Mouse (Mus musculus) brain, embryonic 14.5 days (tissue): Measurements from ENCODE around the gene Pde4b. TPM values are rescaled to one million over a fixed set of nuclear protein-coding genes. Genes with fewer than 3 reads are reported as not detected.
"Not testable (repeated sequence)": the region's sequence is repeated elsewhere in the genome, so short reads cannot be mapped to it uniquely, and the experiment has no call there.

Experiments
- DNase-seq: peaks from one replicate; pipeline ENCODE4 v3.0.0-alpha.2; 2011; ENCODE audit warnings: low read depth
- CTCF ChIP-seq: fragments of 200-500 bp; IDR thresholded peaks from 2 replicates; pipeline ENCODE4 v1.5.1; 2012; ENCODE audit warnings: inconsistent platforms, mild to moderate bottlenecking, moderate library complexity, borderline replicate concordance; ENCODE audit not compliant: insufficient read depth, insufficient read length; ENCODE audit errors: extremely low read depth
- POLR2A ChIP-seq: fragments of 200-500 bp; IDR thresholded peaks from 2 replicates; pipeline ENCODE4 v1.6.1; 2012; ENCODE audit warnings: mild to moderate bottlenecking, inconsistent platforms, borderline replicate concordance; ENCODE audit not compliant: poor library complexity, insufficient read depth, insufficient read length, severe bottlenecking; ENCODE audit errors: extremely low read depth
- polyA plus RNA-seq: library from polyadenylated mRNA; depleted of rRNA; stranded (reverse); fragments of >200 nt; gene quantifications from 2 replicates; pipeline ENCODE4 v1.2.3, GENCODE M21; 2012

The Pde4b gene
- polyA plus RNA-seq, 1 experiment = 35.0 TPM

DNA sequence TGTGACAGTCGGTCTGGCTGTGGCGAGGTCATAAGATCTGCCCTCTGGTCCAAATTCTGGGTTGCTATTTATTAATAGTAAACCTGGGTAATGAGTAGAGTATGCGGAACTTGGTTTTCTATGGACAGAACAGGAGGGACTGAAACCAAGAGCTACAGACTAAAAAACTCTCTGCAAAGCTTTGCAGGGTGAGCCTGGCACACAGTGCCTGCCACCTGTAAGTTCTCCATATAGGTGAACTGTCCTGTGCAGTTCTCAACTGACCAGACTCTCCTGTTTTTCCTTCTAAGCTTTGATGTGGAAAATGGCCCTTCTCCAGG is 399.5 kb downstream of the Pde4b start:
- no peak for DNase-seq
- TF ChIP-seq CTCF (no peak), POLR2A (no peak)

GRCm38 (mm10) chr4:102488000-102488399 is 400.7 kb downstream of the Pde4b start:
- TF ChIP-seq CTCF (no peak), POLR2A (no peak)
- no peak for DNase-seq

GRCm38 (mm10) chr4:102491468-102492123 is 404.3 kb downstream of the Pde4b start:
- TF ChIP-seq CTCF (no peak), POLR2A (no peak)
- DNase-seq = no peak

- TF ChIP-seq POLR2A (no peak), CTCF (no peak)
- no peak for DNase-seq
Measured at GRCm38 (mm10) chr4:102492911-102493310, 405.6 kb downstream of the Pde4b start.

- peak; percentile 55; the same call in 1 of the 2 replicates for TF ChIP-seq CTCF
- TF ChIP-seq POLR2A = no peak
- peak; percentile 90 for DNase-seq
Measured at GRCm38 (mm10) chr4:102493342-102494128, 406.2 kb downstream of the Pde4b start.

DNA sequence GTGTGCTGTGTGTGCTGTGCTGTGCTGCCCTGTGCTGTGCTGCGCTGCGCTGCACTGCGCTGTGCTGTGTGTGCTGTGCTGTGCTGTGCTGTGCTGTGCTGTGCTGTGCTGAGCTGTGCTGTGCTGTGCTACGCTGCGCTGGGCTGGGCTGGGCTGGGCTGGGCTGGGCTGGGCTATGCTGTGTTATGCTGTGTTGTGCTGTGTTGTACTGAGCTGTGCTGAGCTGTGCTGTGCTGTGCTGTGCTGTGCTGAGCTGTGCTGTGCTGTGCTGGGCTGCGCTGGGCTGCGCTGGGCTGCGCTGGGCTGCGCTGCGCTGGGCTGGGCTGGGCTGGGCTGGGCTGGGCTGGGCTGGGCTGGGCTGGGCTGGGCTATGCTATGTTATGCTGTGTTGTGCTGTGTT is 406.9 kb downstream of the Pde4b start:
- not testable (repeated sequence) for DNase-seq

DNA sequence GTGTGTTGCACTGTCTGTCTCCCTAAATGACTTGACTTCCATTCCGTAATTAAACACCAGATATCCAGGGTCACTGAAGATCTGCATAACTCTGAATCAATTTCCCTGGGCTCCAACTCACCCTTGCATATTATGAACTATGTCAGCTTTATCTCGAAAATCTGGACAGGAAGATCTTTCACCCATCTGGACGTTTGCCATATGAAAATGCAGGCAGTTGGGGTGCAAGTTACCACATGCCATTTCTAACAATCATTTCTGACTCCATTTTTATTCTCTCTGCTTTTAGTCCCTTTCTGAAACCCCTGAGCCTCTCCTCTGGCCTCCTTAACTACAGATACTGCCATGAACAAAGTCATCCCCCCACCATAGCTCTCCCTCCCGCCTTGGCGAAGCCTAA is 407.7 kb downstream of the Pde4b start:
- no peak for TF ChIP-seq CTCF
- no peak for TF ChIP-seq POLR2A

DNA sequence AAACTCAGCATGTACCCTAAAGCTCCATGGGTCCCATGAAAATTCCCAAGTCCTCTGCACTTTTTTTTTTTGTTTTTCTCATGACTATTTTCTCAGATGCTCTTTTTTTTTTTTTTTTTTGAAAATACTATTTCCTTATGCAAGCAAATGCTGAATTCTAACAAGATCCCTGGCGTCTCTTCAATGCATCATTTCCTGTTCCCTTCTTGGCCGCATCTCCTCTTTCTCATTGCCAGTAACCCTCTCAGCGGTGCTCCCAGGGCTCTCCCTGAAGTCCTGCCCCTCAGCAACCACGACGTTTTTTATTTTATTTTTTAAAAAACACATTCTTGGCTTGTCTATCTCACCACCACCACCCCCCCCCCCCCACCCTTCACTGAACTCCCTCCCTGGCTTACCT is 408.1 kb downstream of the Pde4b start:
- DNase-seq = peak; percentile 53
- no peak for TF ChIP-seq CTCF
- no peak for TF ChIP-seq POLR2A

More for the DNA sequence above, 407.7 kb downstream of the Pde4b start:
- DNase-seq = no peak

DNA sequence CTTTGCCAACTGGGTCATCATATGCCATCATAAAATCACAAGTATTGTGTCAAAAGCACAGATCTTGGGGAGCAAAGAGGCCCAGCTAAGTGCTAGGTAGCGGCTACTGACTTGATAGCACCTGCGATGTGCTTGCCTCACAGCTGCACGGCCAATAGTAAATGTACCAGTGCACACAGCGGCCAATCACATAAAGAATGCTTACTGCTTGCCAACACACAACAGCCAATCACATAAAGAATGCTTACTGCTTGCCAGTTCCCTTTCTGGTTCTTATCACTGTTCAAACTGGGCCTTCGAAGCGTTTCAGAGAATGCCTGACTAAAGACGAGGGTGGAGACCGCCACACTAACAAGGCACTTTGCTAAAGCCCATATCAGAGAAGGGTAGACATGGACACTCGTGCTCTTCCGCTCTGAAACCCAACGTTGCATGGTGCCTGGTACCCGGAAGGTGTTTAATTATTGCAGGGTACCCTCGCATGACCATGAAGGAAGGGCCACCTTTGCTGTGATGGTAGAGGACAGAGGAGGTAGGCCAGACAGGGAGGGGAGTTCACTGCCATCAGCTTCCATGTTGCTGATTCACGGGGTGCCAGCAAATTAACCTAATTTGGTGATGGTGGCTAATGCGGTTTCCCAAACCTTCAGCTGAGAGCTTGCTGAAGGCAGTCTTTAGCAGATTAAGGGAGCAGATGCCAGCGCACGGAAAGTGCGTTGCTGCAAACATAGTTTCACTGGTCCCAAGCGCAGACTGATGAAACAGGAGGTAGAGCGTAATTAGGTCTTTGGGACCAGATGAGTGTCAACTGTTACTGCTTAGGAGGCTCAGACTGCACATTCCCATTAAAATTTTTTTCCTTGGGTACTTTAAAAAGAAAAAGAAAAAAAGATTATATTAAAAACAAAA is 409.2 kb downstream of the Pde4b start:
- TF ChIP-seq CTCF (no peak), POLR2A (no peak)
- peak; percentile 78 for DNase-seq

DNA sequence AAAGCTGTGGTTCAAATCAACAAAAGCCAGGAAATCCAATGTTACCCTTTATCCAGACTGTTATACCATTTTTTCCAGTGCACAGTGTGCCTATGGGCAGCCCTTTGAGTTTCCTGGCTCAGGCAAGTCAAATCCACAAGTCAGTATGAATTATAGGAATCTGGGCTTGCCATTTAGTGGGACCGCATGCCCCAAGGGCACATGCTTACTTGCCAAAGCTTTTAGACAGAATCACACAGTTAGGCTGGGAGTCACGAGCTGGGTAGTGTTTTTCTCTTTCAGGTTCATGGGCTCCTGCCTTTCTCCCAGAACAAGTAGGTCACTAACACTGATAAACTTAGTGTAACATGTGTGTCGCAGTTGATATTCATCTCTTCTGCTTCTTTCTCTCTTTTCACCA is 409.9 kb downstream of the Pde4b start:
- no peak for DNase-seq
- TF ChIP-seq CTCF (no peak), POLR2A (no peak)

GRCm38 (mm10) chr4:102498169-102498919 is 411.0 kb downstream of the Pde4b start:
- no peak for DNase-seq
- TF ChIP-seq POLR2A (no peak), CTCF (no peak)
